In the genomic region with DNA sequence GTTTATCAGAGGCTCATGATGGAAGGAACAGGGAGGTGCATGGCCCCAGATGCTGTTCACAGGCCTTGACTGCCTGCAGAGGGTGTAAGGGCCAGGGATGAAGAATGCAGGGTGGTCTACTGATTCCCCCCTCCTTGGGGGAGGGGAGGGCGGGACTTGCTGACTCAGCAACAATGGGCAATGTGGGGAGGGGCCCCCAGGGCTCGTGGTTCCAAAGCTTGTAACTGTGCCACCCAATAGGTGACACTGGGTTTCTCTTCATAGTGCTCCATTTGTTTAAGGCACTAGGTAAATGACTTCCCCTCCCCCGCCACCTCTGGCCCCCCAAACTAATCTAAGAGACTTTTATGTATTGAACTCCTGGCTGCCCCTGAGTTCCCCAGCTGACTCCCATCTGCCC, we compare ENCODE assay signal across 8 mouse cellular contexts. TPM values are rescaled to one million over a fixed set of nuclear protein-coding genes. Genes with fewer than 3 reads are reported as not detected.
DNase-seq lines count a peak whose midpoint lies in the region; ATAC-seq and TF ChIP-seq lines count a peak whose summit lies in the region.

No protein-coding gene starts in this region.

- H3K4me1 ChIP-seq in thymus, adult 2 months (replicated peaks; ENCODE audit: control insufficient read depth, insufficient read depth, low read length), result peaks cover 43% of the 10 kb centered on the region
- peaks cover 56% of the 10 kb centered on the region for H3K4me1 ChIP-seq in limb, embryonic 15.5 days

- H3K36me3 ChIP-seq in thymus, adult 2 months (ENCODE audit: control insufficient read depth, insufficient read depth, low read length), result no peaks in the 10 kb centered on the region
- peaks cover under 1% of the 10 kb centered on the region; the same call in 1 of the 2 replicates for H3K36me3 ChIP-seq in limb, embryonic 15.5 days

- H3K4me2 ChIP-seq in limb, embryonic 15.5 days, result peak overlapping the region; percentile 95

- 55% methylated on average over 3 of the region's 3 CpGs for WGBS in thymus, adult 2 months
- WGBS in limb, embryonic 15.5 days, result 62% methylated on average over 3 of the region's 3 CpGs

- no peaks in the 10 kb centered on the region for H3K9me3 ChIP-seq in limb, embryonic 15.5 days

- peak overlapping the region; percentile 70 for H3K27ac ChIP-seq in thymus, adult 2 months (ENCODE audit: control insufficient read depth, insufficient read depth, low read length)
- H3K27ac ChIP-seq in limb, embryonic 15.5 days, result no peak overlapping the region

- no peak for TF ChIP-seq CTCF in thymus, adult 2 months (IDR thresholded peaks at IDR 0.05; ENCODE audit: borderline replicate concordance, control insufficient read depth, extremely low read depth, insufficient read depth, low read length, poor library complexity)

- no peak for TF ChIP-seq POLR2A in thymus, adult 2 months (IDR thresholded peaks at IDR 0.05; ENCODE audit: control insufficient read depth, extremely low read depth, insufficient read depth, low read length, poor library complexity)

- peak; percentile 32 for DNase-seq in cerebellum, adult 9-11 months
- DNase-seq in cerebellum, postnatal 4 days (ENCODE audit: low spot score in 2 of 2), result no peak
- no peak for DNase-seq in thymus, adult 2 months
- no peak for DNase-seq in thymus, postnatal 36 days
- DNase-seq in thymus, postnatal 25 days, result peak; percentile 28
- no peak for DNase-seq in layer of hippocampus, adult 9-10 months (ENCODE audit: low spot score)
- no peak for DNase-seq in embryo, embryonic 10 days (ENCODE audit: low spot score)

- no peaks in the 10 kb centered on the region for H3K27me3 ChIP-seq in thymus, adult 2 months (ENCODE audit: control insufficient read depth, insufficient read depth, low read length)
- no peaks in the 10 kb centered on the region for H3K27me3 ChIP-seq in limb, embryonic 15.5 days

- H3K4me3 ChIP-seq in thymus, adult 2 months (ENCODE audit: control insufficient read depth, insufficient read depth, low read length), result peak overlapping the region; percentile 67
- peak overlapping the region; percentile 87 for H3K4me3 ChIP-seq in limb, embryonic 15.5 days

- no peak overlapping the region; the same call in 1 of the 2 replicates for H3K9ac ChIP-seq in limb, embryonic 15.5 days

- ATAC-seq in limb, embryonic 15.5 days (ENCODE audit: insufficient number of reproducible peaks, low FRiP score, low TSS enrichment, low read depth), result no peak

RNA-seq across cellular contexts. Expression of gene Hs6st1, which starts 2.5 kb away (rescaled TPM):
- 125 and 128 TPM in 2 replicates for polyA plus RNA-seq in thymus, adult 2 months (2012; rRNA removed)
- polyA plus RNA-seq in limb, embryonic 15.5 days (2015; fragmentation: Nextera tagmentation; extraction: Ambion mirVana), result 6.5 and 8.1 TPM in 2 replicates

Comparison
In these comparisons a context has a peak if more than half of its experiments do, and no peak if none do; other contexts are left out.
1. DNase-seq: peak in cerebellum, adult 9-11 months (single experiment) and thymus, postnatal 25 days (single experiment); none in cerebellum, postnatal 4 days (0 of 2), thymus, adult 2 months (single experiment), thymus, postnatal 36 days (0 of 2), layer of hippocampus, adult 9-10 months (single experiment) and embryo, embryonic 10 days (single experiment).
2. RNA of gene Hs6st1, which starts 2.5 kb away (polyA plus RNA-seq): 125 to 128 TPM in thymus, adult 2 months; 6.5 to 8.1 TPM in limb, embryonic 15.5 days; every median in the first group is over 10 times any median in the second.